Mouse (Mus musculus) heart, postnatal 14 days (tissue): ENCODE results near the gene Tubb2b. TPM values are rescaled to one million over a fixed set of nuclear protein-coding genes. Genes with fewer than 3 reads are reported as not detected.

Experiments
- DNase-seq, 2 experiments: peaks; one replicate each; pipeline ENCODE4 v3.0.0; 2021 to 2022
- intact Hi-C: fragments of 180-260 bp; cut with DNase I; formaldehyde crosslinking; loops from one replicate; pipeline ENCODE4 v1.15.1; 2025
- total RNA-seq, 2 experiments: library from RNA; stranded (reverse); gene quantifications; 2 replicates each; pipeline ENCODE4 v1.2.3; 2021

The Tubb2b gene
- total RNA-seq, 2 experiments from 2014 or later: 5.2 to 8.8 TPM

GRCm38 (mm10) chr13:34078500-34079280, 51.6 kb downstream of the Tubb2b start:
- DNase-seq: no peak
- intact Hi-C loops: loop anchor here (1.0 to 5.0 kb wide), 2 partner anchors 54 to 76 kb away; partner anchors contain the start of gene Tubb2b

GRCm38 (mm10) chr13:34077492-34078271, 52.6 kb downstream of the Tubb2b start, which contains the start of gene Tubb2a:
Gene Tubb2a (minus strand): TSS chr13:34078007.
- peak; percentile 97 to 98 for DNase-seq

More at GRCm38 (mm10) chr13:34077492-34078271, 52.6 kb downstream of the Tubb2b start, which contains the start of gene Tubb2a:
- intact Hi-C loops: loop anchor here (1.0 to 5.0 kb wide), 2 partner anchors 55 to 77 kb away; partner anchors contain the start of gene Tubb2b

Other genes with a start within 250 kb of the Tubb2b start
- gene Serpinb6c, start 224.8 kb downstream of the Tubb2b start, total RNA-seq: under 1 TPM in 1 of 2 experiments, not detected in 1; 0.22 TPM
- 10 to 100 TPM; 27.4 to 27.7 TPM for gene Nqo2, start 165.8 kb downstream of the Tubb2b start, total RNA-seq
- 10 to 100 TPM; 10.8 to 11.9 TPM for gene Ripk1, start 128.1 kb downstream of the Tubb2b start, total RNA-seq
- gene Serpinb6a, start 127.7 kb downstream of the Tubb2b start, total RNA-seq: 100 to 1,000 TPM in 1 of 2 experiments, 10 to 100 TPM in 1; 97.9 to 100 TPM
- gene Bphl, start 92.9 kb downstream of the Tubb2b start, total RNA-seq: 10 to 100 TPM; 34.0 to 34.7 TPM
- 10 to 100 TPM; 53.6 to 68.2 TPM for gene Tubb2a, start 52.5 kb downstream of the Tubb2b start, total RNA-seq
- 10 to 100 TPM; 25.2 to 37.8 TPM for gene Psmg4, start 32.5 kb upstream of the Tubb2b start, total RNA-seq
- gene Slc22a23, start 214.7 kb upstream of the Tubb2b start, total RNA-seq: 10 to 100 TPM in 1 of 2 experiments, 1 to 10 TPM in 1; 7.4 to 10.8 TPM